8 mouse cellular contexts compared by ENCODE assay signal in the genomic region with DNA sequence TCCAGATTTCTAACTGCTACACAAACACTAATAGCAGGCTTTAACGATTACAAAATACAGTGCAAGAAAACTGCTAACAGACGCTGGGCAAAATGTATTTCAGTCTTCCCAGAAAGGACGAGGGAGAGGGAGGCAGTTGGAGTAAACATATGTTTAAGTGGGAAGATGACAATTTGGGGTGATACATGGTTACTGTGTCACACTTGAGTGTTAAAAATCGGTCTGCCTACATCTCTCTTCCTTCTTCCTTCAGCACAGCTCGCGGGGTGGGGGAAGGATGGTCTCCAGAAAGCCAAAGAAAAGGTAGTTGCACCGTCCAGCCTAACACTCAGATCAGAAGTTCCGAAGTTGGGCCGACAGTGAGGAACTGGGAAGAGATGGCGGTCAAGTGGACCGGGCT. TPM values are rescaled to one million over a fixed set of nuclear protein-coding genes. Genes with fewer than 3 reads are reported as not detected.
A peak's percentile ranks its signal among the peaks of the same experiment; 100 is the strongest.
DNase-seq lines count a peak whose midpoint lies in the region; ATAC-seq lines count a peak whose summit lies in the region.

No protein-coding gene starts in this region.

- peak overlapping the region; percentile 82 for H3K4me3 ChIP-seq in hindbrain, embryonic 11.5 days (ENCODE audit: low read depth, low read length)
- H3K4me3 ChIP-seq in macrophage (ENCODE audit: inconsistent target), result peak overlapping the region; percentile 73

- 0 out of 2 replicates have a peak, but pooled peaks cover 2% of the 10 kb centered on the region for H3K4me1 ChIP-seq in hindbrain, embryonic 11.5 days (replicated peaks; ENCODE audit: control insufficient read depth, insufficient read depth, low read length)

- DNase-seq in left cerebral cortex, adult 11 months (ENCODE audit: low spot score), result peak; percentile 27
- no peak for DNase-seq in left cerebral cortex, postnatal 36 days (ENCODE audit: low spot score in 2 of 2)
- peak; percentile 42 for DNase-seq in c-Kit-positive CD71-positive TER-119-positive erythroid progenitor cells, embryonic 14.5 days (ENCODE audit: low spot score)
- DNase-seq in hindbrain, embryonic 11.5 days (ENCODE audit: low spot score), result no peak
- DNase-seq in Muller cell, postnatal 12 days (ENCODE audit: inconsistent ontology term), result no peak
- no peak for DNase-seq in gastrocnemius, adult 8-10 months (ENCODE audit: low spot score in 2 of 2)
- DNase-seq in cerebellum, postnatal 14 days, result no peak

- no peaks in the 10 kb centered on the region for H3K27me3 ChIP-seq in hindbrain, embryonic 11.5 days (ENCODE audit: control insufficient read depth, insufficient read depth, low read length)

- H3K27ac ChIP-seq in hindbrain, embryonic 11.5 days (ENCODE audit: low read depth, low read length), result peak overlapping the region; percentile 97
- 0 out of 2 replicates have a peak overlapping the region, but pooled peaks have one; percentile 21 for H3K27ac ChIP-seq in macrophage

- H3K4me2 ChIP-seq in hindbrain, embryonic 11.5 days (replicated peaks; ENCODE audit: low read depth, low read length), result peak overlapping the region; percentile 71

- under 1% methylated on average over 11 of the region's 11 CpGs for WGBS in hindbrain, embryonic 11.5 days
- 2% methylated on average over 11 of the region's 11 CpGs for WGBS in macrophage (ENCODE audit: missing documents)

- peak overlapping the region; percentile 88 for H3K9ac ChIP-seq in hindbrain, embryonic 11.5 days (ENCODE audit: low read depth, low read length)

- no peaks in the 10 kb centered on the region for H3K36me3 ChIP-seq in hindbrain, embryonic 11.5 days (ENCODE audit: control insufficient read depth, insufficient read depth, low read length)
- no peaks in the 10 kb centered on the region for H3K36me3 ChIP-seq in macrophage (ENCODE audit: inconsistent target)

- intact Hi-C loops in left cerebral cortex, postnatal 36 days (cut with DNase I), result loop anchor here (5.0 to 10.0 kb wide), 4 partner anchors 193 to 953 kb away; partner anchors contain the start of genes 4930426L09Rik, Bmi1 and Pip4k2a

- H3K79me2 ChIP-seq in macrophage (ENCODE audit: inconsistent target), result peaks cover 51% of the 10 kb centered on the region

- H3K9me3 ChIP-seq in hindbrain, embryonic 11.5 days (ENCODE audit: control insufficient read depth, low read length), result no peaks in the 10 kb centered on the region

- ATAC-seq in hindbrain, embryonic 11.5 days (ENCODE audit: low FRiP score), result no peak

RNA-seq across cellular contexts. Expression of gene Dnajc1, which starts 0.8 kb away (rescaled TPM):
- total RNA-seq in left cerebral cortex, postnatal 36 days (2021), result 10 to 100 TPM; 17.1 to 23.7 TPM
- 31.8 and 35.5 TPM in 2 replicates for polyA plus RNA-seq in hindbrain, embryonic 11.5 days (2014; fragmentation: Nextera tagmentation; extraction: Ambion mirVana)
- total RNA-seq in macrophage (2018; cell fraction: chromatin; rRNA removed), result 100 to 1,000 TPM in 4 of 26 experiments, 10 to 100 TPM in 22; 58.9 to 183 (median 78.9) TPM
- 10 to 100 TPM; 16.9 to 43.7 (median 26.4) TPM for total RNA-seq in macrophage (2018; cell fraction: cytosol; rRNA removed)
- total RNA-seq in macrophage (2018; cell fraction: nucleus; rRNA removed), result 100 to 1,000 TPM in 2 of 26 experiments, 10 to 100 TPM in 24; 32.3 to 115 (median 58.7) TPM
- polyA plus RNA-seq in macrophage (2018), result 18.8 to 68.3 TPM (median 27.2 TPM) in 3 replicates
- total RNA-seq in gastrocnemius, adult 8-10 months (2022), result 10 to 100 TPM in 3 of 4 experiments, 1 to 10 TPM in 1; 8.9 to 11.4 (median 10.8) TPM

Comparison
In these comparisons a context has a peak if more than half of its experiments do, and no peak if none do; other contexts are left out.
1. DNase-seq: peak in left cerebral cortex, adult 11 months (single experiment) and c-Kit-positive CD71-positive TER-119-positive erythroid progenitor cells, embryonic 14.5 days (single experiment); none in left cerebral cortex, postnatal 36 days (0 of 2), hindbrain, embryonic 11.5 days (single experiment), Muller cell, postnatal 12 days (single experiment), gastrocnemius, adult 8-10 months (0 of 2) and cerebellum, postnatal 14 days (0 of 2).